Mouse (Mus musculus): ENCODE measurements around the gene Gm20683. TPM values are rescaled to one million over a fixed set of nuclear protein-coding genes. Genes with fewer than 3 reads are reported as not detected.

The Gm20683 gene
- total RNA-seq, 1 experiment from 2014 or later = 12.8 TPM

DNA sequence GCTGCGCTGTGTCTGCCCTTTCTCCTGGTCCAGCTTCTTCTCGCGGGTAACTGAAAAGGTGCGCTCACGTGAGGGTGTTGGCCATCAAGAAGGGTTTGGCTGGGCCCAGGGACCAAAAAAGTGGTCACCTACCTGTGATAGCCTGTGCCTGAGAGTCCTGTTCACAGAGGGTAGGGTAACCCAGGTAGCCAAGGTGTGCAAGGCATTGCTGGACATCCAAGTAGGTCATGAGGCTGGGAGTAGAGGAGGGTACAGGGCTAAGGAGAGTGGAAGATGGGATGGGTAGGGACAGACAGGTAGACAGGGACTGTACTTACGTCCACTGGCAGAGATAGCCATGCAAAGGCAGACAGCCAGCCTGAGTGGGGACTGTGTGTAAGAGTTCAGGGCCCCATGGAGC lies 1.0 kb downstream of the Gm20683 start:
- DNase-seq = no peak

DNA sequence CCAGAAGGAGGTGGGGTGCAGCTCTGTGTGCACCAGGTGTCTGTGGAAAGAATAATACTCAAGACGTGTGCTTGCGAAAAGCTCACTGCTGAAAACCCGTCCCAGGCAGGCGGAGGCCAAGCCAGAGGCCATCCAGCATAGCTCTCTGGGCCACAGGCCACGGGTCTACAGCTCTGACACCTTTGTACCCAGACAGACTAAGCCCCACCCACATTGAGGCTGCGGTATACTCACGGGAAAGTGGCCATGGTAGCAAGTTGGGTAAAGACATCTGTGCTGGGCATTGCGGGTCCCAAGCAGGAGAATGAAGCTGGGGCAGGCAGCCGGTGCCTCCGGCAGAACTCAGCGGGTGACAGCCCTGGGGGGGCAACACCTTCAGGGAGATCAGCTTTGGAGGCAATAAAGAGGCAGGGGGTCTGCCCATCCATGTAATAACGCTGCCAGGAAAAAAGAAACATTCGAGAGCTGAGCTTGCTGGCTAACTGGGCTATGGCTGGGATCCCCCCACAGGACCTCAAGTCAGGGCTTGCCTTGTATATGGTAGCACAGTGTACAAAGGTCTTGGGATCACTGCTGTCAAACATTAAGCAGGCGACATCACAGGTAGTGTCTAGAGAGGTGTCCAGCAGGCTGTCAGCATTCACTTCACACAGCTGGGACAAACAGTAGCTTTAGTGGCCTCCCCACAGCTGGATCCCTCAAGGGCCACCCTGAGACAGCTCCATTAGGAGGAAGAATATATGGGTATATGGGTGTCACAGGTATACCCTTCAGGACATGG lies 1.9 kb downstream of the Gm20683 start:
- DNase-seq = no peak

DNA sequence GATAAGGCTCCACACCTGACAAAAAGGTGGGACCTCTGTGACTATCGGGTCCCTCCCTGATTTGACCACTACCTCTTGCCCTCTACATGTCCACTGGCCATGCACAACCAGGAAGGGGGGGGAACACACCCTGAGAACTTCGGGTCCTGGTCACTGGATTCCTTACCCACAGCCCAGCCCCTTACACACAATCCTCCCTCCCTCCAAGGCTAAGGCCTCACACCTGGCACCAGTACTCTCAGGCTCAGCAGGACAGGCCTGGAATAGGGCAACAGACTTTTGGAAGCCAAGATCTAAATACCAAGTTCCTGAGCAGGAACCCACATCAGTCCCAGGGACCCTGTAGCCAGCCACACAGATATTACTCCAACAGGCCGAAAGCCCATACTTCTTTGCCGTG lies 2.7 kb downstream of the Gm20683 start:
- DNase-seq = no peak

DNA sequence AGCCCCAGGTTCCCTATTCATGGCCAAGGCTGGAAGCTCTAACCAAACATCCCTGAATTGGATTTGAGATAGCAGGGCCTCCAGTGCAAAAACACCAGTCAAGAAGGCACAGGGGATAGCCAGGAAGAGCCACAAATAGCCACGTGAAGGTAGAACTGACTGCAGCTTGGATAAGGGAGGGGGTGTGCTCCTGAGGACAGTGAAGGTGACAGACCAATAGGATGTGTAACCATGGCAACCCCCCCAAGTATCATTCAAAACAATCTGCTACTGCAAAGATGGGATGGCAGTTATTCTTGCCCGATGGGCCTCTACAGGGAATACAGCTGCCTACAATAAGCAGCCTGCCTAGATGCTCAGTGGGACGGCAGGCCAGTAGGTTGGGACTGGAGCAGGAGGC lies 4.0 kb downstream of the Gm20683 start:
- no peak for DNase-seq

DNA sequence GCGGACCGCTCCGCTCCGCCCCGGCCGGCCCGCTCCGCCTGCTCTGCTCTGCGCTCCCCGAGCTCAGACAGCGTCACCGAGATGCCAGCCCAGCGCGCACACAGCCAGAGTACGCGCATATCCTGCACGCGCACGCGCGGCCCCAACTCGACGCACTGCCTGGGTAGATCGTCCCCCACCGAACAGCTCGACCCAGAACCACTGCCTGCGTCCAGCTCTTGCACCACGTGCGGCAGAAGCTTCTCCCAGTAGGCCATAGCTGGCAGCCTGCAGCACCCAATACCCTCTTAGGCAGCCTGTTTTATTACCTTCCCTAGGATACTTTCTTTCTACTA lies 4.5 kb downstream of the Gm20683 start, which contains the start of gene Rhbdl1:
Gene Rhbdl1 (minus strand): TSS at position 220 of the 335 bp plus-strand sequence.
- peak; percentile 88 for DNase-seq

DNA sequence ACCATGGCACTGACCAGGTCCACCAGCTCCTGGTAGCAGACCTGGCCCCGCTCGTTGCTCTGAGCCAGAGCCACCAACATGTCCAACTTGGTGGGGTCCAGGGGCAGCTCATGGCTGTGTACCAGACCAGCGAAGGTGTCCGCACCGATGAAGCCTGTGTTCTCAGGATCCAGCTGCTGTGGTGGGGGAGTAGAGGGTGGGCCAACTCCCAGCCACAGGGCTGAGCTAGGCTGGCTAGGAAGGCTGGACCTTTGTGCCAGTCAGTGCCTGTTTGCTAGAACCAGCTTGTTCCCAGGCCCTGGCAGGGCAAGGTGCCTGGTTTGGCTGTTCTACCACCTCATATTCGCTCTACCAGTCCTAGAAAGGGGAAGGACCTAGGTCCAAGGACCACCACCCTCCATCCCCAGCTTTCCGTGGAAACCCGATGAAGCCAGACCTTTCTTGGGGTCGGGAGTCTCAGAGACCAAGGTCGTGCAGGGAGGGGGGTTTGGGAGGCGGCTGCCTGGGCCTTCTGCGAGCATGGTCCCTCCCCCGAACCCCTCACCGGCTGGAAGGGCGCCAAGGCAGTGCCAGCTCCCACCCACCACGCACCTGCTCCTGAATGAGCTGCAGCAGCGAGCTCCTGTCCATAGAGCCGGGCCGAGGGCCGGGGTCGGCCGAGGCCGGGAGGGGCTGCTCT lies 5.0 kb downstream of the Gm20683 start:
- DNase-seq = no peak

DNA sequence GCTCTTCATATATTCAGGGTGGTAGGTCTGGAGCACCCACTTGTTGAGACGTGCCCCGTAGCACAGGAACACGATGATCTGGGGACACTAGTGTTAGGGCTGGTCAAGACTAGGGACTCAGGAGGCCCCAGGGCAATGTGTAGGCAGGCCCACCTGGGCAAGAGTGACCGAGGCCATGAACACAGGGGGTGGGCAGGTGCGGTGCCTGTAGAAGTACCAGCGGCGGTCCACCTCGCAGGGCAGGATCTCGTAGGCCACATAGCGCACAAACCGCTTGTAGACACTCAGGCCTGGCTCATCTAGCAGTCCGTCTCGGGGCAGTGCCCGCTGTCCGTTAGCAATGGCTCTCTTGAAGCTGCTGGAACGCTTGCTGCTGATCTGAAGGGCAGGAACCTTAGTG lies 5.7 kb downstream of the Gm20683 start:
- DNase-seq = no peak

DNA sequence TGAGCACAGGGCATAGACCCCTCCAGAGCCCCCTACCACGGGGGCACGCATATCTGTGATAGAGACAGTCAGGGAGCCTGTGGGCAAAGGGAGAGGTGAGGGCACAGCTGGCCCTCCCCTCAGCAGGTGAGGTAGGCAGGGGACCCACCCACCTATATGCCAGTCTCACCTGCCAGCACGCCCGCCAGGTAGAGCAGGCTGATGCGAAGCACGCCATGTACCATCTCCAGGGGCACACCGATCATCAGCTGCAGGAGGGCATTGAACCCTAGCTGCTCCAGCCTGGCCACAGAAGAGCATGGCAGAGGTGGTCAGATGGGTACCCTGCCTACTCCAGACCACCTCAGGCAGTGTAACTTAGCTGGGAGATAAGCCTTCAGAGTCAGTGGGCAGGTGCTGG lies 6.3 kb downstream of the Gm20683 start:
- no peak for DNase-seq

DNA sequence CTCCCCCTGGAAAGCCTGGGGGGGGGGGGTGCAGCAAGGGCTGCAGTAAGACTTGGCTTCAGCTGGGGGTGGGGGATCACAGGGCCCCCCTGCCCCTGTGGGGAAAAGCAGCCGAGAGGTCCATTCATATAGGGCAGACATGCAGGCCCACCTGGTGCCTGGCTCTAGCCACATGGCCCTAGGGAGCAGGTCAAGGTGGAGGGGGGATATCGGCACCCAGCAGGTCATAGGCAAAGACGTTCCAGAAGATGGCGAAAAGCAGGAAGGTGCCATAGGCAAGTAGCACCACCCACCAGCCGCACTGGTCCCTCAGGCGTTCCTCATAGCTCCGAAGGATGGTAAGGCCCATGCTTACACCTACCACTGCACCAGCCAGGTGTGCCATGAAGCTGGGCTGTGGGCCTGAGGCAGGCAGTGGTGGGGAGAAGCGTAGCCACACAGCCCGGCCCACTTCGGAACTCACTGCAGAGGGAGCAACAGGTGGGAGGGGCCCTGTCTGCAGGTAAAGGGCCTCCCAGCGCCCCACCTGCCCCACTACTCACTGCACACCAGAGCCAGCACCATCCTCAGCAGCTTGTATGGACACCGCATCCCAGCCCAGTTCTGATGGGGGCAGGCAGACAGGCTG lies 6.9 kb downstream of the Gm20683 start:
- no peak for DNase-seq

DNA sequence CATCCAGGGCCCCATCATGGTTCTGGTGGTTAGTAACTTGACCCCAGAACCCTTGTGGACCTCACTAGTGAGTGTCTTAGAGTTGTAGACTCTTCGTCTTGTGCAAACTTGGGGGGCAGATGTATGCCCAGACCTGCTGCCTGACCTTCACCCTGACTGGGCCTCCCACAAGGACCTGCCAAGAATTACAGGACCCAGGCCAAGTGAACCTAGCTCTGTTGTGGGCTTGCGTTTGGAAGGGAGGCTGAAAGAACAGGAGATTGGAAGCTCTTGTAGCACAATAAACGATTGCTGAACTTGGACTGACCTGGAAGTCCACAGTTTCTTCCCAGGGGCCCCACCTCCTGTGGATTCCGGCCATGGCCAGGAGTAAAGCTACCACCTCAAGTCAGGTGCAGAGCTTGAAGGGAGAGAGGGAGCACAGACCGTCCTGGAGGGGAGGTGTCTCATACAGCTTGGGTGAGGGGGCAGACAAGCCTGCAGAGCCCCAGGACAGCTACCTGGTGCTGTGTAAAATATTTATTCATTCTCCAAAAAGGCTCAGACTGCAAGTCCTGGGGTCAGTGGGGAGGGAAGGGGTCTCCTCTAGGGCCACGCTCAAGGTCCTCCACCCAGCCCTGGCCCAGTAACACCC lies 7.5 kb downstream of the Gm20683 start:
- no peak for DNase-seq

DNA sequence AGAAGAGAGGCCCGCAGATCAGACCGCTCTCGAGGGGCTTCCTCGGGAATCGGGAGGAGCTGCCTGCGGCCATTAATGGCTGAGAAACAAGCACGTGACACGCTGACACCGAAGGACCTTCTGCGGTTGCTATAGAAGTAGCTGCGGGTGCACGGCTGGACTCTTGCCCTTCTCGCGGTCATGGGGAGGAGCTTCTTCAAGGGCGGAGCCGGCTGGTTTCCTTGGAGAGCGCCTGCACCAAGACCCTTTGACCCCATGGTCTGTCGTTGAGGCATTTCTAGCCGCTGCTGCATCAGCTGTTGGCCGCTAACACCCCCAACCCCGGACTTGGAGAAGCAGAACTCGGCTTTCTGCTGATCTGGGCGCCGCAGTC lies 8.3 kb downstream of the Gm20683 start, which contains the start of gene Stub1:
Gene Stub1 (minus strand): TSS at position 114 of the 373 bp plus-strand sequence.
- DNase-seq = peak; percentile 90

DNA sequence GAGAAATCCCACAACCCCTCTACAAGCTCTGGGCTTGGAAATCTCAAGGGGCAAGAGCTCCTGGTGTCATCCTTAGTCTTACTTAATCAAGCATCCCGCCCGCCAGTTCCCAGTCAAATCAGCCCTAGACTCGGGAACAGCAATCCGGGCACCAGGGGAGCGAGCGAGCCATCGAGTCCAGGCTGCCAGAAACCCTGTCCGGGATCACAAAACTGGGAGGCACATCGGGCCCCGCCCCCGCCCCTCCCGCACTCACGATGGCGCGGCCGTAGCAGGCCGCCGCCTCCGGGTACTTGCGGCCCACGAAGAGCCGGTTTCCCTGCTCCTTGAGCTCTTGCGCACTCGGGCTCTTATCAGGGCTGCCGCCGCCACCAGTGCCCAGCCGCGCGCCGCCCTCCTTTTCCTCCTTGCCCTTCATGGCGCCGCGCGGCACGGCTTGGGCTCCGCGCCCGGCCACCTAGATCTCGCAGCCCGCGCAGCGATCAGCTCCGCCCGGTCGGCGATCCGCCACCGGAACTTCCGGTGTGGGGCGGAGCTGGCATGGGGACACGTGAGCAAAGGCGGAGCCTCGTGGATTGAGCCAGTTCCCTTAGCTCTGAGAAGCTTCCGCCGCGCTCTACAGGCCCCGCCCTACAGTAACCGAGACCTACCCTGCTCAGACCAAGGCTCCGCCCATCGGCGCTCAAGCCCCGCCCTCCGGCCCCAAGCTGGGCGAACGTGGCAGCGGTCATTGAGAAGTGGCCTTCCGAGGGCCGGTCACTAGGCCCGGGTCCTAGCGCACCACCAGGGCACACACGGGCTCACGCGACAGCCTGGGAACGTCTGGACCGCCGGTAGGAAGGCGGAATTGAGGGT lies 8.9 kb downstream of the Gm20683 start:
- peak; percentile 99 for DNase-seq

DNA sequence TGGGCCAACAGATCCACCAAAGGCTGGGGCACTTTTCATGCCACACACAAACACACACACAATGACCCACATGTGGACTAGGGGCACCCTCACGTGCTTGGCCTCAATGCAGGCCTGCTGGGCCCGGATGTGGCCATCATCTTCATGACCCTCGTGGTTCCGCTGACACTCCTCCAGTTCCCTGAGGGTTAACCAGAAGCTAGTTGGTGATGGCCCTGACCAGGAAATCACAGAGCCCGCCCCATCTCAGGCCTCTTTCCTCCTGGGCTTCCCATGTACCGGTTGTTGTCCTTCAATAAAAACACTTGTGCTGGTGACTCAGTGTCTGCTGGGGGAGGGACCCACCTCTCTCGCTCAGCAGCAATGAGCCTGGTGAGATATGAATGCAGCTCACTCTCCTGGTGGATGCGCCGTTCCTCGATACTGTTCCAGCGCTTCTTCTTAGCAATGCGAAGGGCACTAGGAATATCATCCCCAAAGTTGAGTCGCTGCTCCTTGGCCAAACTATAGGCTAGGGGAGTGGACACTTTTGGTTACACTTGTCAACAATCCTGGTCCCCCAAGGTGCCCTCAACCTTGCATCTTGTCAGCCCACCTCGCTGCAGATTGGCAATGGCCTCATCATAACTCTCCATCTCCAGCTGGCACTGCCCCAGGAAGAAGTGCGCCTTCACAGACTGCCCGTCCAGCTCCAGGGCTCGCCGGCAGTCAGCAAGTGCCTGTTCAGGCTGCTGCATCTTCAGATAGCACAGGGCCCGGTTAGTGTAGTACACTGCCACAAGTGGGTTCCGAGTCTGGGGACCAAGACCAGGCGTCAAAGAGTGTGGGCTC lies 9.9 kb downstream of the Gm20683 start:
- peak; percentile 58 for DNase-seq

DNA sequence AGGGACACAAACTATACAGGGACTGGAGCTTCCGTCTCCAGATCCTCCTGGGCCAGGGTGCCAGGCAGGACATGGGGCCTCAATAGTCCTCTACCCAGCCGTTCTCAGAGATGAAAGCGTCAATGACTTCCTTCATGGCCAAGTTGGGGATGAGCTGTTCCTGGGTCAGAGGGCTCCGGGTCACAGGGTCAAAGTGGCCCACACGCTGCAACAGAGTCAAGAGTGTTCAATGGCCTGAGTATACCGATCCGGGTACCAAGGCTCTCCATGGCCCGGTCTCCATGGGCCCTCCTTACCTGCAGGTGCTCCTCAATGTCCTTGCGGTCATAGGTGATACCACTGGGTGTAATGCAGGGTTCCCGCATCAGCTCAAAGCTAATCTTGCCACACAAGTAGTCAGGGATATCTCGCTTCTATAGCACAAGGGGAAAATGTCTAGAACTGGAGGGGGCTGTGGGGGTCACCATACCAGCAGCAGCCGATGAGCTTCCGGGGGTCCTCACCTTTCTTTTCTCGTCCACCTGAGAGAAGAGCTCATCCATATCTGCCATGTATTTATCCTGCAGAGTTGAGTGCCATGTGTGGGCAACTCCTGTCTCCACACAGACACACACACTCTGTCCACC lies 10.6 kb downstream of the Gm20683 start:
- no peak for DNase-seq

DNA sequence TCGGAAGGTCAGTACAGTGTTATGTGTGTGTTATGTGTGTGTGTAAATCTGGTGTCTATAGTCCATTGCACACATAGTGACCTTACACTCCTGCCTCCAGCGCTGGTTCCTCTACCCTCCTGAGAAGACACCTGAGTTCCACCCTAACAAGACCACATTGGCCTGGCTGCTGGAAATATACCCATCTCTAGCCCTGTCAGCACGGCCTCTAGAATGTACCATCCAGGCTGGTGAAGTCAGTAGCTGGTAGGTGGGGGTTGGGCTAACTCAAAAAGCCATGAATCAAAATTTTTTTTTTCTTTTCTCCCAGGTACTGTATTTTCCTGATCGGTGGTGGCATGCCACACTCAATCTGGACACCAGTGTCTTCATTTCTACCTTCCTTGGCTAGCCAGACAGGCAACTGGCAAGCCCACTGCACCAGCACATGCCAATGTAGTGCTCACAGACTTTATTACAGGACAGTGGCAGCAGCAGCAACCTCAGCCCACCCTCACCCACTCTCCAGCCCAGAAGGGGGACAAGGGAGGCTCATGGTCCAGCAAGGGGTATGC lies 11.3 kb downstream of the Gm20683 start:
- no peak for DNase-seq

DNA sequence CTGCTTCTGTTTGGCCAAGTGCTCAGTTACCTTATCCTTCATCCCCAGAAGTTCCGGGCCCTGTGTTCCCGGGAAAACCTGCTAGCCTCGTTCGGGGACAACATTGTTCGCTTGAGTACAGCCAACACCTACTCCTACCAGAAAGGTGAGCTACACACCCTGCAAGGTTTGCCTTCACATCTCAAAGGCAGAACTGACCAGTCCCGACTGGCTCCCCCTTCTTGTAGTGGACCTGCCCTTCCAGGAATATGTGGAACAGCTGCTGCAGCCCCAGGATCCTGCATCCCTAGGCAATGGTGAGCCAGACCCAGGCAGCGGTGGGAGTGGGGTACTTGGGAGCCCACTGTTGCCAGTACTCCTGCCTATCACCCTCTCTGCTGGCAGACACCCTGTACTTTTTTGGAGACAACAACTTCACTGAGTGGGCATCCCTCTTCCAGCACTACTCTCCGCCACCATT lies 12.0 kb downstream of the Gm20683 start:
- no peak for DNase-seq

DNA sequence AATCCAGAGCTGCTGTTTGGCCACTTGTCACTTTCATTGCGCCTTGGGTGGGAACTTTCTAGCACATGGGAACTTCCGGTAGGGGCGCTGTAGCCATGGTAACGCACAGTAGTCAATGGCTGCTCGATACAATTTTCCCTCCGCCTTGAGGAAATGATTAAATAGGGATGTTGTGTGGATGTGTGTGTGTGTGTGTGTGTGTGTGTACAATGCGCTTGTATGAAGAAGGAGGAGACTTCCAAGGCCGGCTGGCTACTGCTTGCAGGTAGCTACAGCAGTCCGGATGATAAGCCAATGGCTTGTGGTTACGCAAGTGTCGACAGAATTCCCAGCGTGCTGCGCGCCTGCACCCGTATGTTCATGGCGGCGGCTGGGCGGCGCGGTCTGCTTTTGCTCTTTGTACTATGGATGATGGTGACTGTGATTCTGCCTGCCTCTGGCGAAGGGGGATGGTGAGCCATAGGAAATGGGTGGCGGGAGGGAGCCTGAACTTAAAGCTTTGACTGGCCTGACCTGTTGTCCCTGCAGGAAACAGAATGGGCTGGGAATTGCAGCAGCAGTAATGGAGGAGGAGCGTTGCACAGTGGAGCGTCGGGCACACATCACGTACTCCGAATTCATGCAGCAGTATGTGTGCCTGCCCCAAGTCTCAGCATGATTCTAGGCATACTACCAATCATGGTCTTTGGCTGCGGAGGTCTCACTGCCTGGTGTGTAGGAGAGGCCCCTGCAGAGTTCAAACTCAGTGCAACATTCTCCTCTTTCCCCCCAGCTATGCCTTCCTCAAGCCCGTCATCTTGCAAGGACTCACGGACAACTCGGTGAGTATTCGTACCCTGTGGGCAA lies 12.6 kb downstream of the Gm20683 start, which contains the start of gene Jmjd8:
Gene Jmjd8 (plus strand): TSS at position 156 of the 846 bp plus-strand sequence.
- DNase-seq = peak; percentile 79

DNA sequence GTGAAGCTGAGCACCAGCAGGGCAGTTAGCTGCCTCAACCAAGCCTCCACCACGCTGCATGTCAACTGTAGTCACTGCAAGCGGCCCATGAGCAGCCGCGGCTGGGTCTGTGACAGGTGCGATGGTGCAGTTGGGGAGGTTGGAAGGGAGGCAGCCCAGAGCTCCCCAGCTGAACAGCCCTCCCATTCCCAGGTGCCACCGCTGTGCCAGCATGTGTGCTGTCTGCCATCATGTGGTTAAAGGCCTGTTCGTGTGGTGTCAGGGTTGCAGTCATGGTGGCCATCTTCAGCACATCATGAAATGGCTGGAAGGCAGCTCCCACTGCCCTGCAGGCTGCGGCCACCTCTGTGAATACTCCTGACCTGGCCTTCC lies 13.4 kb downstream of the Gm20683 start:
- DNase-seq = no peak

Measured in adrenal gland, postnatal 25 days (tissue).